Mouse (Mus musculus) telencephalon, adult 2 months (tissue): ENCODE data around the gene Fam155a.

Source experiments
- DNase-seq: peaks from one replicate; pipeline ENCODE4 v3.0.0-alpha.2; 2011; ENCODE audit warnings: low read depth, low spot score

Gene Fam155a

GRCm38 (mm10) chr8:9493557-9494224 lies 277.3 kb downstream of the Fam155a start:
- no peak for DNase-seq

- DNase-seq = no peak
Observed at GRCm38 (mm10) chr8:9482565-9482964, 288.4 kb downstream of the Fam155a start.

- DNase-seq = no peak
Observed at GRCm38 (mm10) chr8:9471290-9471689, 299.7 kb downstream of the Fam155a start.

- DNase-seq = no peak
Observed at GRCm38 (mm10) chr8:9470114-9470513, 300.8 kb downstream of the Fam155a start.

- no peak for DNase-seq
Observed at GRCm38 (mm10) chr8:9461111-9461510, 309.9 kb downstream of the Fam155a start.

GRCm38 (mm10) chr8:9460707-9461106 lies 310.3 kb downstream of the Fam155a start:
- no peak for DNase-seq

GRCm38 (mm10) chr8:9458614-9459013 lies 312.3 kb downstream of the Fam155a start:
- DNase-seq = no peak

- DNase-seq = no peak
Observed at GRCm38 (mm10) chr8:9455138-9455537, 315.8 kb downstream of the Fam155a start.

GRCm38 (mm10) chr8:9453742-9454141 lies 317.2 kb downstream of the Fam155a start:
- no peak for DNase-seq

- DNase-seq = no peak
Observed at GRCm38 (mm10) chr8:9451543-9451942, 319.4 kb downstream of the Fam155a start.

- DNase-seq = no peak
Observed at GRCm38 (mm10) chr8:9448613-9449012, 322.3 kb downstream of the Fam155a start.

- DNase-seq = no peak
Observed at GRCm38 (mm10) chr8:9437822-9438221, 333.1 kb downstream of the Fam155a start.

GRCm38 (mm10) chr8:9435501-9435900 lies 335.5 kb downstream of the Fam155a start:
- no peak for DNase-seq

GRCm38 (mm10) chr8:9432635-9433372 lies 338.2 kb downstream of the Fam155a start:
- DNase-seq = no peak

GRCm38 (mm10) chr8:9428846-9429245 lies 342.1 kb downstream of the Fam155a start:
- no peak for DNase-seq

GRCm38 (mm10) chr8:9424069-9424468 lies 346.9 kb downstream of the Fam155a start:
- no peak for DNase-seq

- no peak for DNase-seq
Observed at GRCm38 (mm10) chr8:9423590-9423989, 347.4 kb downstream of the Fam155a start.

- DNase-seq = no peak
Observed at GRCm38 (mm10) chr8:9423184-9423583, 347.8 kb downstream of the Fam155a start.

- no peak for DNase-seq
Observed at GRCm38 (mm10) chr8:9418856-9419800, 351.8 kb downstream of the Fam155a start.

GRCm38 (mm10) chr8:9416189-9416588 lies 354.8 kb downstream of the Fam155a start:
- DNase-seq = no peak

GRCm38 (mm10) chr8:9408480-9408879 lies 362.5 kb downstream of the Fam155a start:
- DNase-seq = no peak

GRCm38 (mm10) chr8:9406204-9406603 lies 364.8 kb downstream of the Fam155a start:
- no peak for DNase-seq
